Mouse (Mus musculus) thymus, adult 2 months (tissue): ENCODE data around the gene Sectm1b. TPM values are rescaled to one million over a fixed set of nuclear protein-coding genes. Genes with fewer than 3 reads are reported as not detected.
"Not testable (repeated sequence)": the region's sequence is repeated elsewhere in the genome, so short reads cannot be mapped to it uniquely, and the experiment has no call there.

Source experiments
- DNase-seq: peaks from one replicate; pipeline ENCODE4 v3.0.0; 2021
- H3K27ac ChIP-seq: fragments of 200-500 bp; 2 replicates; pipeline ENCODE4 v1.5.1; 2012; ENCODE audit warnings: low read length, control low read depth; ENCODE audit not compliant: control insufficient read depth, insufficient read depth
- H3K27me3 ChIP-seq: fragments of 200-500 bp; 2 replicates; pipeline ENCODE4 v1.6.1; 2012; ENCODE audit warnings: mild to moderate bottlenecking, low read length, moderate library complexity, mixed read lengths; ENCODE audit not compliant: control insufficient read depth, insufficient read depth
- H3K36me3 ChIP-seq: fragments of 200-500 bp; 2 replicates; pipeline ENCODE4 v1.6.1; 2012; ENCODE audit warnings: mild to moderate bottlenecking, low read length, moderate library complexity; ENCODE audit not compliant: control insufficient read depth, insufficient read depth
- H3K4me1 ChIP-seq: fragments of 200-500 bp; replicated peaks from 2 replicates; pipeline ENCODE4 v1.6.1; 2012; ENCODE audit warnings: low read length; ENCODE audit not compliant: control insufficient read depth, insufficient read depth
- H3K4me3 ChIP-seq: fragments of 200-500 bp; 2 replicates; pipeline ENCODE4 v1.5.1; 2012; ENCODE audit warnings: mild to moderate bottlenecking, low read length, control low read depth, moderate library complexity; ENCODE audit not compliant: control insufficient read depth, insufficient read depth
- CTCF ChIP-seq: fragments of 200-500 bp; IDR thresholded peaks from 2 replicates; pipeline ENCODE4 v1.5.1; 2012; ENCODE audit warnings: mild to moderate bottlenecking, control low read depth, low read length, moderate library complexity, borderline replicate concordance; ENCODE audit not compliant: control insufficient read depth, poor library complexity, insufficient read depth; ENCODE audit errors: extremely low read depth
- POLR2A ChIP-seq: fragments of 200-500 bp; IDR thresholded peaks from 2 replicates; pipeline ENCODE4 v1.6.1; 2012; ENCODE audit warnings: mild to moderate bottlenecking, low read length, control low read depth, moderate library complexity; ENCODE audit not compliant: control insufficient read depth, poor library complexity, insufficient read depth; ENCODE audit errors: extremely low read depth
- WGBS: fragments of 180-500 bp; shearing (Covaris S2); methylation state at CpG from one replicate; pipeline ENCODE4 v1.1.7; 2018; 5-methylcytosine and 5-hydroxymethylcytosine counted together
- polyA plus RNA-seq: library from polyadenylated mRNA; depleted of rRNA; stranded (reverse); fragments of >200 nt; gene quantifications from 2 replicates; pipeline ENCODE4 v1.2.3, GENCODE M21; 2012; rRNA removed

Sectm1b gene
- polyA plus RNA-seq: 0.97 and 1.2 TPM in 2 replicates

DNA sequence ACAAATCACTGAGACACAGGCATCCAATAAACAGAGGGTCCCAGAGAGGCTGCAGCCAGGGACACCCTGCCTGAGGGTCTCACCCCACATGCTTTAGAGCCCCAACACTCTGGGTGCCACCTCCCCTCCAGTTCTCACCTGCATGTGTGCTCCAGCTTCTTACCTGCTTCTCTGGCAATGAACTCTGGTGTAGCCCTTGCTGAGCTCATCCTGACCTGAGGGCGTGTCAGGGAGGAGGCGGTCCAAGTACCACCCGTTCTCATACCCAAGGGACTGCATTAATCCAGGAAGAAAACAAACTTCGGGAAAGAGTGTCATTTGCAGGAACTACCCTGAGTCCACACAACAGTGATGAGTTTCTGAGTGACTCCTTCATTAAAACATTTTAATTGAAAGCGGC lies at the start of gene Sectm1b:
Sectm1b (minus strand) TSS at position 191 of the 400 bp plus-strand sequence.
- H3K27ac ChIP-seq: no peak within 1 kb of the TSS
- no peaks in the 10 kb centered on the region for H3K4me1 ChIP-seq
- no peak within 1 kb of the TSS for H3K4me3 ChIP-seq
- no peaks in the 10 kb centered on the region for H3K27me3 ChIP-seq
- no peak for DNase-seq
- no peaks in the 10 kb centered on the region for H3K36me3 ChIP-seq
- TF ChIP-seq CTCF (no peak), POLR2A (no peak)
- WGBS: 80% methylated on average over 5 of the region's 5 CpGs

- no peaks in the 10 kb centered on the region for H3K36me3 ChIP-seq
- DNase-seq: no peak
- H3K4me3 ChIP-seq: no peak overlapping the region
- H3K27me3 ChIP-seq: no peaks in the 10 kb centered on the region
- TF ChIP-seq CTCF (no peak), POLR2A (no peak)
- WGBS: 68% methylated on average over 5 of the region's 5 CpGs
- no peak overlapping the region for H3K27ac ChIP-seq
- H3K4me1 ChIP-seq: no peaks in the 10 kb centered on the region
Measured at GRCm38 (mm10) chr11:121112091-121112775, 48.9 kb upstream of the Sectm1b start.

- no peaks in the 10 kb centered on the region for H3K4me1 ChIP-seq
- DNase-seq: no peak
- no peak for TF ChIP-seq POLR2A
- TF ChIP-seq CTCF: no peak
- no peak overlapping the region for H3K4me3 ChIP-seq
- H3K36me3 ChIP-seq: no peaks in the 10 kb centered on the region
- H3K27me3 ChIP-seq: no peaks in the 10 kb centered on the region
- H3K27ac ChIP-seq: no peak overlapping the region
- WGBS: 80% methylated on average over 1 of the region's 1 CpGs
Measured at GRCm38 (mm10) chr11:121111601-121112000, 48.2 kb upstream of the Sectm1b start.

DNA sequence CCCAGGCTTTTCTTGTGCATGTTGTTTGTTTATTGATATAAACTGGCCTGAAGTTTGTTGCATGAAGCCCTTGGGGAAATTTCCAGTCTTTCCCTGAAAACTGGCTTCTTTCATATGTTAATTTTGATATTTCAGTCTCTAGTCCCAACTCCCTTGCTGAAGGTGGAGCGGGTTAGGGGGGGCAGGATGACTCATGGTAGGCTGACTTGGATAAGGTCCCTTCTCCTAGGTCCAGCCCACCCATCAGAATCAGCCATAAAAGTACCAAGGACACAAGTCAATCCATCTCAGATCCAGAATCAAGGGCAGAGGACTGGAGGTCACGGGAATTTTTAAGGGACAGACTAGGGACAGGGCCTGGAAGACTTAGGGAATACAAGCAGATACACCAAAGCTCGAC lies 47.7 kb upstream of the Sectm1b start:
- no peaks in the 10 kb centered on the region for H3K4me1 ChIP-seq
- WGBS: 92% methylated on average over 3 of the region's 3 CpGs
- no peak for DNase-seq
- no peaks in the 10 kb centered on the region for H3K27me3 ChIP-seq
- H3K36me3 ChIP-seq: no peaks in the 10 kb centered on the region
- no peak overlapping the region for H3K4me3 ChIP-seq
- H3K27ac ChIP-seq: no peak overlapping the region
- TF ChIP-seq CTCF: no peak
- TF ChIP-seq POLR2A: no peak

DNA sequence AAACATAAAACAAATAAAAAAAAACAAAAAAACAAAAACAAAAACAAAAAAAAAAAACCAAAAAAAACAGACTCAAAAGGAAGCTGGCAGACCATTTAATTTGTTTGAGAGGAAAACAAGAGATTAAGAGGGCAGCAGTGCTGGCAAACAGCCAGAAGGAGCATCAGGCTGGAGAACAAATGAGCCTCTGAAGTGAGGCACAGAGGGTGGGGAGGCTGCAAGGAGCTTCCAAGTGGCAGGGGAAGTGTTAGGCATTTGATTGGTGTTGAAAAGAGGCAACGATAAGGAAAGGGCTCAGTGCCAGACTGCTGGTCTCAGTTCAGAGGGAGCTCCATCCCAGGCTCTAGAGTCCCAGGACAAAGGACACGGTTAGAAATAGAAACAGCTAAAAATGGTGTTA lies 46.6 kb upstream of the Sectm1b start:
- no peak for DNase-seq
- H3K4me1 ChIP-seq: no peaks in the 10 kb centered on the region
- H3K36me3 ChIP-seq: no peaks in the 10 kb centered on the region
- 64% methylated on average over 2 of the region's 2 CpGs for WGBS
- H3K4me3 ChIP-seq: no peak overlapping the region
- no peak for TF ChIP-seq CTCF
- TF ChIP-seq POLR2A: no peak
- H3K27me3 ChIP-seq: no peaks in the 10 kb centered on the region
- no peak overlapping the region for H3K27ac ChIP-seq

- Histone ChIP-seq H3K27me3 (no peaks in the 10 kb centered on the region), H3K4me3 (no peak overlapping the region), H3K27ac (no peak overlapping the region), H3K36me3 (no peaks in the 10 kb centered on the region), H3K4me1 (no peaks in the 10 kb centered on the region)
- TF ChIP-seq CTCF: no peak
- no peak for TF ChIP-seq POLR2A
- DNase-seq: no peak
- WGBS: 89% methylated on average over 9 of the region's 9 CpGs
Measured at GRCm38 (mm10) chr11:121108061-121108460, 44.7 kb upstream of the Sectm1b start.

GRCm38 (mm10) chr11:121107242-121107641 lies 43.9 kb upstream of the Sectm1b start:
- H3K27me3 ChIP-seq, H3K4me1 ChIP-seq, H3K4me3 ChIP-seq, H3K36me3 ChIP-seq, H3K27ac ChIP-seq, DNase-seq: not testable (repeated sequence)
- 79% methylated on average over 1 of the region's 1 CpGs for WGBS
